Mouse (Mus musculus): ENCODE data around the gene Ccdc149.
A peak's percentile ranks its signal among the peaks of the same experiment; 100 is the strongest.

Gene Ccdc149

GRCm38 (mm10) chr5:52440278-52440677 is 31.0 kb downstream of the Ccdc149 start:
- no peak for DNase-seq (ENCODE audit: low spot score)

- DNase-seq (ENCODE audit: low spot score): no peak
These were observed 32.4 kb downstream of the Ccdc149 start for GRCm38 (mm10) chr5:52438946-52439345.

DNA sequence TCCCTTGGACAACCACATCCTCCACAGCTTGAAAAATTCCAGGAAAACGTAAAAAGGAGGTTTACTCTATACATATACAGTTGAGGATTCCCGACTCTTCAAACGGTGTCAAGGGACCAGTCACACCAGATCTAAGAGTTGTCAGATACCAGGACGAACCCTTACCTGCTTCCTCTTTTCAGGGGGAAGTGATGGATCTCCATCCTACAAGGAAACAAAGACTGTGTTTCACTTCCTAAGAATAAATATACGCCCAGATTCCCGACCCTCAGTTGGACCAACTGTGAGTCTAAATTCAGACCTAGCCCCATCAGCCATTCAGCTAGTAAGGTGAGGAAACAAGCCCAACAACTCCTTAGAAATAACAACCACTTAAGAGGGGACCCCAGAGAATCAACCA is 35.8 kb downstream of the Ccdc149 start:
- no peak for DNase-seq (ENCODE audit: low spot score)

DNA sequence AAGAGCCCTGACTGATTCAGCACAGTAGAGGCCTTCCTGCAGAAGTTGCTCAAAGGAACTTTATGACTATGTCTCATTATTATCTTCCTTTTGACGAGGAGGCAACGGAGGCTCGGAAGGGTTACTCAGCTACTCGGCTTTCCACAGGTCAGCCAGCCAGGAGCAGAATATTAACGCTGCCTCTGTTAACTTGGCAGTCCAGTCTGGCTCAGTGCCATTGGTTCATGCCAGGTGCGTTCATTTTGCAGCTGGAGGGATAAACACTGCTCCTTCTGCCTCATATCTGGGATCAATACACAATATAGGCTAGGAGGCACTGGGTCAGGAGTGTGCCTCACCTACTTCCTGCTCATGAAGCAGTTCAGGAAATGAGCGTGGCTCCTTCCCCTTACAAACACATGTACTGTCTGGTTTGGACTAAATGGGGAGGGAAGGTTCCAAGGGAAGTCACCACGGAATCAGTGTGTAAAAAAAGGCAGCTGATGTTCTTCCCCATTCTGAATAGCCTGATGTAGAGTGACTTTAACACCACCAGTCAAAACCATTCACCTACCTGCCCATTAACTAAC is 40.0 kb downstream of the Ccdc149 start:
- DNase-seq (ENCODE audit: low spot score): no peak

DNA sequence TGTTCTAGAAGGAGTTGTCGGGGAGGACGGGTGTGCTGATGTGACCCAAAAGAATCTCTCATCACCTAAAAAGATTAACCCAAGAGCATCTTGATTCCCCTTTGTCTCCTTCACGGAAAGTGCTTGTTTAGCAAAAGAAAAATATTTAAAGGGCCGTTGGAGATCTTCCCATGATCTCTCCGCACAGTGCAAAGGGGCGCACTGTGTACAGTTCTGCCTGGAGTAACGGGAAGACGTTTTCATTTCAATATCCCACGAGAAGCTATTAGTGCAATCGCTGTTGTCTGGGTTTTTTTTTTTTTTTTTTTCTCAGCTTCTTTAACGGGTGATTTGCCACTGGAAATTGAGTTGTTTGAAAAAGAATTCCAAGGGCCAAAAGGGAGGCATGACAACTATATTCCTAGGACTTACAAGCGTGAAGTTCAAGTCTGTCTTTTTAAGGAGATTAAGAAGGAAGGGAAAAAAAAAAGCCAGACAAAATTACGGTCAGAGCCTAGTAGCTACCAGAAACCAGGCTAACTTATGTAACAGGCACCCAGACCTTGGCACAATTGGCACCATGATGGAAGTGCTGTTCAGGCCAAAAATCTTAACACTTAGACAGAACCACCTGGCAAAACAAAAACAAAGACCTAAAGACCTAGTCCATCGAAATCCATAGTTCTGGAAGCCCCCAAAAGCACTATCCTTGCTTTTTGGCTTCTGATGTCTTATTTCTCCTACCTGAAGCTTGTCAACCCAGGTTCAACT is 41.4 kb downstream of the Ccdc149 start:
- DNase-seq (ENCODE audit: low spot score): no peak

- no peak for DNase-seq (ENCODE audit: low spot score)
These were observed 42.7 kb downstream of the Ccdc149 start for GRCm38 (mm10) chr5:52428613-52429012.

DNA sequence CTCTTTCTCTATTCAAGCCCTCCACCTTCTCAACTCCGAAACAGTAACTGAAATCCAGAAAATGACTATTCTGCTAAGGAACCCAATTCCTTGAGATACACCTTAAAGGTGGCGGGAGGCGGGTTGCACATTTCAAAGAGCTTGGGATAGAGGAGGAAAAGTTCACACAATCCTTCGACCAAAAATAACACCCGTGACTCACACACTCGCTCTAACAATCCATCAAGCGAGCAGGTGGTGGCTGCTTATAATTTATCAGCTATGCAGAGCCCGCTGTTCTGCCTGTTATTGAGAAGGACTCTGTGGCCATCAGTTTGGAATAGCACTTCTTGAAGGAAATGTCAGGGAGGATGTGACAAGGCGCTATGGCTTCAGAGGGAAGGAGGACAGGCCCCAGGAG is 45.5 kb downstream of the Ccdc149 start:
- no peak for DNase-seq (ENCODE audit: low spot score)

DNA sequence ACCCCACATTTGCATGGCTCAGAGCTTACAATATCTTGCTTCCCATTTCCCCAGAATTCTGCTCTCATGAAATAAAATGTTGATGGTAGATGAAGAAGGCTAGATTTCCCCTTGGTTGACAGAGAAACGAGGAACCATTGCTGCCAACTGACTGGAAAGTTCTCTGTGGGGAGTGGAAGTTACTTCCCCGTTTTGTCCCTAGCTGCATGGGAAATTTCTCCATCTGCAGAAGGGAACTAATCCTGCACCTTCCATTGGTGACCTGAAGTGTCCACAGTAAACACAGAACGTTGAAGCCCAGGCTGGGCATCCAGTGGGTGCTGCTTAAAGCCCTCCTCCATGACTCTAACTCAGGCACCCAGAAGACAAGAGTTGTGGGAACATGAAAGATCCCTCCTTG is 47.4 kb downstream of the Ccdc149 start:
- DNase-seq (ENCODE audit: low spot score): no peak

- no peak for DNase-seq (ENCODE audit: low spot score)
These were observed 54.8 kb downstream of the Ccdc149 start for GRCm38 (mm10) chr5:52416485-52416884.

DNA sequence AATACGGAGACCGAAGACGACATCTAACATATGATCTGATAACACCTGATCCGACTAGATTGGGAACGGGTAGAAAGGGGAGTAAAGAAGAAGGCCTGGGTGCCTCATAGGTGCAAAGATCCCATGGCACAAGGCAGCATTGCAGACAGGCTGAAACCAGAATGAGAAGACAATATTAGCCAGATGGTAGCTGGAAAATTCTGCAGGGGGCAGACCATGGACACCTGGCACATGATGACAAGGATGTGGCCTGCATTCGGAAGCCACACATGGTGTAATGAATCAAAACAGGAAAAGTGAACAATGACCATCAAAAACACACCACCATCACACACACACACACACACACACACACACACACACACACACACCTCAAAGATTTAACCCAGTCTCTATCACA is 55.4 kb downstream of the Ccdc149 start:
- DNase-seq (ENCODE audit: low spot score): no peak

DNA sequence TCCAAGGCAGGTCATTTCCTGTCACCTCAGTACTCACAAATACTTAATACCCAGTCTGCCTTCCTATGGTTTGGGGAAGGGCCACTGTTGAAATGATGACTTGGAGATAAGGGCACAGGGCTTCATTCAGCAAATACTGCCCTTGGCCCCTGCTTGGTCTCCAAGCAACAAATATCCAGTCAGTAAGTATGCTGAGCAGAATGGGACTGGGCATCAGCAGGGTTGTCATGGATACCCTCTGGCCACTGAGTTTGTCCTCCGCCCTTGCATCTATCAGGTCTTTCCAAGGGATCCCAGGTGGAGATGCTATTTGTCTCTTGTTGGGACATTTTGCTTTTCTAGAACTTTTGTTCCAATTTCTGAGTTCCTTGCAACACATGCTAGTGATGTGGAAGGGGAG is 56.1 kb downstream of the Ccdc149 start:
- DNase-seq (ENCODE audit: low spot score): no peak

DNA sequence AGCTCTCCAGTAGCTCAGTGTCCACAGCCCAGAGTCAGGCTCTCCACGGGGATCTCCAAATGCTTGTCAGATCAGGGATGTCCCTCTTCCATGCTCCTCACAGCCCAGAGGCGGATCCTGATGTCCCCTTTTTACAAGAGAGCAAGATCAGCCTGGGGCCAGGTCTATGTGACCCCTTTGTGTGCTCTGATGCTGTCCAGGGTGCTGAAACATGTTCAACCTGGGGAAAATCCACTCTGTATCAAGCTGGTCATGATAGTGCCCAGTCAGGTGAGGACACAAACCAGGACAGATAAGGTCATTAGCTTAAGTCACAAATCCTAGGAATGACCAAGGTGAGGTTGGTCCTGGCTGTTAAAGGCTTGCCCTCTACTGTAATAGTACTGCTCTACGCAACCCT is 59.8 kb downstream of the Ccdc149 start:
- DNase-seq (ENCODE audit: low spot score): no peak

GRCm38 (mm10) chr5:52410197-52410596 is 61.1 kb downstream of the Ccdc149 start:
- no peak for DNase-seq (ENCODE audit: low spot score)

- DNase-seq (ENCODE audit: low spot score): peak; percentile 6
These were observed 62.5 kb downstream of the Ccdc149 start for GRCm38 (mm10) chr5:52408668-52409315.

- no peak for DNase-seq (ENCODE audit: low spot score)
These were observed 66.9 kb downstream of the Ccdc149 start for GRCm38 (mm10) chr5:52404373-52404772.

DNA sequence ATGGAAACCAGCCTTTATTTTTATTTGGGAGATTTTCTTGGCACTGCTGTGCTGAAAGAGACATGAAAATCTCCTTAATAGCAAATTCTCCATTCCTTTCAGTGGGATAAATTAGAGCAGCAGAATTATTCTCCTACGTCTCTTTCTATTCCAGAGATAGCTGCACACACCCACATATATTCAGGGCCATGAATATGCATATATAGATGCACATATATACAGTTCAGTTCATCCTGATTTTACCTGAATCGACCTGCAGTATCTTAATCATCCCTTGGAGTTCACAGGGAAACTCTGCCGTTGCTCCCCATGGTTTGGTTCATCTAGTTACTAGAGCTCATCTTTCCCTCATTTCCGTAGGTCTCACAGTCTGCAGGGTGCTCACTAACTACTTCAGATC is 77.6 kb downstream of the Ccdc149 start:
- DNase-seq (ENCODE audit: low spot score): no peak

DNA sequence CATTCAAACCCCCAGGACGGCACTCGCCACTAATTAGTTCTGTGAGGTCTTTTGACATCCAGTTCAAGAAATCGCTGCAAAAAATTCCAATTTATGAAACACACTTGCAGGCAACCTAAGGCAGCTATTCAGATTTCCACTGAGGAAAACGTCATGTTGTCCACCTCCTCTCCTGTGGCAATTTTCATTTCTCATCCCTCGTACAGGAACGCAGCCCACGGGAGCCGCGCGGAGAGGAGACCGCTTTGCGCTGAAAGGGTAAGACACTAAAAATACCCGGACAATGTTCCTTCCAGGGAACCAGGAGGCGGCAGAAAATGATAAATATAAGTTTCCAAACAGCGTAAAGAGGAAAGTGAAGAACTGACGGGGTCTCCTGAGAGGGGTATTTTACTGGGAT is 79.8 kb downstream of the Ccdc149 start:
- DNase-seq (ENCODE audit: low spot score): no peak

DNA sequence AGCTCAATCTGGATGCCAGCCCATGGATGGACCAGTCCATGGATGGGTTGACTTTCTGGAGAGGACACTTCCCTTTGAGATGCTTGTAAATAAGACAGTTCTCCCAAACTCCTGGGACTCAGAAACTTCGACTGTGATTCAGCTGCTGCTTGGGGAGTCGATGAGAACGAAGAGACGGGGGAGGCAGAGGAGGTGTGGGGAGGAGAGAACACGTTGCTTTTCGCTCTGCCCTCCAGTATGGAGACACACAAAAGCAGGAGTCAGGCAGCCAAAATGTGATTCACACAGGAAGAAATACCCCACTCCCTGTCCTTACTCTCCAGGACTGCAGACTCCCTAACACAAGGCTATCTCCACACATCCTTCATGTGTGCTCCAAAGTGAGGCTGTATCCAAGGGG is 80.9 kb downstream of the Ccdc149 start:
- no peak for DNase-seq (ENCODE audit: low spot score)

GRCm38 (mm10) chr5:52388092-52388749 is 83.1 kb downstream of the Ccdc149 start:
- DNase-seq (ENCODE audit: low spot score): no peak

- no peak for DNase-seq (ENCODE audit: low spot score)
These were observed 85.3 kb downstream of the Ccdc149 start for GRCm38 (mm10) chr5:52386016-52386415.

DNA sequence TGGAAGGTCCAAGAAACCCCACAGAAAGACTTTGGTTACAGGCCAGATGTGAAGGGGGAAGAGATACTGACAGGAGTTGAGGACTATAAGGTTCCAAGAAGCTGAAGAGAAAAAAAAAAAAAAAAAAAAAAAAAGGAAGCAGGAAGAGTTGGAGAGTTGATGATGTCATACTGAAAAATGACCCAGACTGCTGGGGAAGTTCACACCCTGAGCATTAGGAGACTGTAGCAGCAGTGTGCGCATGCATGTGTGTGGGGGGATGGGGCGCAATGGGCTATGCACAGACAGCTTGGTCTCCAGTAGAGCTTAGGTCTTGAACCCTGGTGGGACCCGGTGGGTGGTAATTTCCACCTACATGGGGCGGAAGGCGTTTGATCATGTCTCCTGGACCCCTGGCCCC is 87.6 kb downstream of the Ccdc149 start:
- no peak for DNase-seq (ENCODE audit: low spot score)

- no peak for DNase-seq (ENCODE audit: low spot score)
These were observed 88.5 kb downstream of the Ccdc149 start for GRCm38 (mm10) chr5:52382837-52383236.

- DNase-seq (ENCODE audit: low spot score): no peak
These were observed 95.5 kb downstream of the Ccdc149 start for GRCm38 (mm10) chr5:52375847-52376246.

All from MN1 (cell line).